Mouse (Mus musculus): ENCODE results near the gene Gm10273. TPM values are rescaled to one million over a fixed set of nuclear protein-coding genes. Genes with fewer than 3 reads are reported as not detected.

The Gm10273 gene
- polyA plus RNA-seq, 1 experiment from 2014 or later = not detected

DNA sequence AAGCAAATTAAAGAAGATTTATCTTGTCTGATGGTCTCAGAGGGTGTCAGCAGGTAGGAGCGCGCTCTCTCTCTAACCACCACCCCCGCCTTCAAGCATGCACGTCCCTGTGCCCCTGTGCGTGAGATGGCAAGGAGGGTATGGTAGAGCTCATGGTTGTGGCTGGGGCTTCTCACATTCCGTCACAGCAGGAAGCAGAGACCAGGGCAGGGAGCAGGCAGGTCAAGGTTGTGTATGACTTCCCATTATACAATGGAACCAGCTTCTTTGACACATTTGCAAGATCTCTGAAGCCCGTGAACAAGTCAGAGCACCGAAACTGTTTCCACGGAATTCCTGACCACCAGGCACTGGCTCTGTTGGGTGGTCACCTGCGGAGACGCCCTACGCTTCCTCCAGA, 14.8 kb downstream of the Gm10273 start:
- Histone ChIP-seq H3K27ac (replicated peaks) (no peak overlapping the region), H3K36me3 (no peaks in the 10 kb centered on the region), H3K4me1 (no peaks in the 10 kb centered on the region), H3K9me3 (no peaks in the 10 kb centered on the region), H3K4me2 (replicated peaks) (no peak overlapping the region), H3K4me3 (no peak overlapping the region), H3K9ac (replicated peaks) (no peak overlapping the region), H3K27me3 (no peaks in the 10 kb centered on the region)
- no peak for ATAC-seq (replicated peaks)
- 86% methylated on average over 12 of the region's 12 CpGs for WGBS

DNA sequence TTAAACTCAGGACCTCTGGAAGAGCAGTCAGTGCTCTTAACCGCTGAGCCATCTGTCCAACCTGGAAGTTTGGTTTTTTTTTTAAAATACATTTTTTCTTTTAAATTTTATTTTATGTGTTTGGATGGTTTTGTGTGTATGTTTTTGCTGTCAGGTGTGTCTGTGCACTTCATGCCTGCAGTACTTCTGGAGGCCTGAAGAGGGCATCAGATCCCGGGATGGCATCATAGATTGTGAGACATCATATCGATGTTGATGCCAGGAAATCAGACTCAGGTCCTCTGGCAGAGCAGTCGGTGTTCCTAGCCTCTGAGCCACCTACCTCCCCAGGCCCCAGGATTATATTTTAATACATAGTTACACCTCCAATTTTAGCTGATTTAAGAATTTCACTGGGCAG, 18.3 kb downstream of the Gm10273 start:
- no peak overlapping the region for H3K4me3 ChIP-seq
- H3K9ac ChIP-seq (replicated peaks) = no peak overlapping the region
- no peak for ATAC-seq (replicated peaks)
- no peaks in the 10 kb centered on the region for H3K4me1 ChIP-seq
- H3K27me3 ChIP-seq = no peaks in the 10 kb centered on the region
- H3K9me3 ChIP-seq = no peaks in the 10 kb centered on the region
- 91% methylated on average over 4 of the region's 4 CpGs for WGBS
- H3K36me3 ChIP-seq = no peaks in the 10 kb centered on the region
- no peak overlapping the region for H3K4me2 ChIP-seq (replicated peaks)
- no peak overlapping the region for H3K27ac ChIP-seq (replicated peaks)

DNA sequence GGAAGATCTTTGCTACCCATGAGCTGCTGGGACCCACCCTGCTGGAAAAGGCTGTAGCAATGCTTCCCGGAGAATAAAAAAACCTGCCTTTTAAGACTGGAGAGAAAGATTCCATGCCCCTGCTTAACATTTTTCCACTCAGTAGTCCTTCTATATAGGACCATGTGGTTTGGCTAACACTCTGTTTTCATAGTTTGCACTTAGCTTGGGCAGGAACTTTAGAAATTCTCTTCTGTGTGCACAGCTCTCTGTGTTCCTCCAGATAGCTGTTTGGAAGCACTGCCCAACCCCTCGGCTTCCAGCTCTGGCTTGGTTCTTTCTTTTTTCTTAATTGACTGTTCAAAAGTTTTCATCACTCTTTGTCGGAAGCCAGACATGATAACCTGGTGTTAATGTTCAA, 21.2 kb downstream of the Gm10273 start:
- Histone ChIP-seq H3K9me3 (no peaks in the 10 kb centered on the region), H3K4me2 (replicated peaks) (no peak overlapping the region), H3K4me3 (no peak overlapping the region), H3K27me3 (no peaks in the 10 kb centered on the region), H3K4me1 (no peaks in the 10 kb centered on the region), H3K9ac (replicated peaks) (no peak overlapping the region), H3K27ac (replicated peaks) (no peak overlapping the region), H3K36me3 (no peaks in the 10 kb centered on the region)
- ATAC-seq (replicated peaks) = no peak
- WGBS = 85% methylated on average over 3 of the region's 3 CpGs

GRCm38 (mm10) chr10:59419516-59419915, 24.1 kb downstream of the Gm10273 start:
- Histone ChIP-seq H3K4me2 (replicated peaks) (no peak overlapping the region), H3K4me1 (no peaks in the 10 kb centered on the region), H3K4me3 (no peak overlapping the region), H3K36me3 (no peaks in the 10 kb centered on the region), H3K27me3 (no peaks in the 10 kb centered on the region), H3K9me3 (no peaks in the 10 kb centered on the region), H3K27ac (replicated peaks) (no peak overlapping the region), H3K9ac (replicated peaks) (no peak overlapping the region)
- WGBS = 92% methylated on average over 4 of the region's 4 CpGs
- ATAC-seq (replicated peaks) = no peak

- Histone ChIP-seq H3K4me1 (no peaks in the 10 kb centered on the region), H3K9me3 (no peaks in the 10 kb centered on the region), H3K4me2 (replicated peaks) (no peak overlapping the region), H3K27ac (replicated peaks) (no peak overlapping the region), H3K9ac (replicated peaks) (no peak overlapping the region), H3K27me3 (no peaks in the 10 kb centered on the region), H3K4me3 (no peak overlapping the region), H3K36me3 (no peaks in the 10 kb centered on the region)
- no peak for ATAC-seq (replicated peaks)
- WGBS = 93% methylated on average over 3 of the region's 3 CpGs
These were observed 29.0 kb downstream of the Gm10273 start for GRCm38 (mm10) chr10:59424453-59424852.

DNA sequence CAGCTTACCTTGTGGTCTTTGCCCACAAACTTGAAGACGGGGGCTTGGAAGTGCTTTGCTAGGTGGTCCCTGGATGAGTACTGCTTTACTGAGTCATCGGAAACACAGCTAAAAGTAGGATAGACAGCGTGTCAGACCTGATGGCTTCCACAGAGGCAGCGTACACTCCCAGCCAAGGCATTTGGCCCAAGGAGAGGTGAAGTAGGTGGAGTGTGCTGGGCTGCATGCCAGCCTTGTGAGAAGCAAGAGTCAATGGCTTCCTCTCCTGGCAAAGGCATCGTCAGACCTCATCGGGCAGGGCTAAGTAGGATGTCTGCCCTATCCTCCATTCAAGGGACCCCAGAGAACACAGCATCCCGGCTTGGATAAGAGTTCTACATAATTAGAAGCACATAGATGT, 29.9 kb downstream of the Gm10273 start:
- no peaks in the 10 kb centered on the region for H3K9me3 ChIP-seq
- no peaks in the 10 kb centered on the region for H3K4me1 ChIP-seq
- H3K4me3 ChIP-seq = no peak overlapping the region
- H3K27ac ChIP-seq (replicated peaks) = no peak overlapping the region
- H3K27me3 ChIP-seq = no peaks in the 10 kb centered on the region
- no peak overlapping the region for H3K4me2 ChIP-seq (replicated peaks)
- 70% methylated on average over 7 of the region's 7 CpGs for WGBS
- no peak overlapping the region for H3K9ac ChIP-seq (replicated peaks)
- no peaks in the 10 kb centered on the region for H3K36me3 ChIP-seq
- no peak for ATAC-seq (replicated peaks)

GRCm38 (mm10) chr10:59426371-59426770, 30.9 kb downstream of the Gm10273 start:
- no peaks in the 10 kb centered on the region for H3K9me3 ChIP-seq
- H3K4me3 ChIP-seq = no peak overlapping the region
- no peak overlapping the region for H3K9ac ChIP-seq (replicated peaks)
- H3K27ac ChIP-seq (replicated peaks) = no peak overlapping the region
- WGBS = 95% methylated on average over 4 of the region's 4 CpGs
- no peaks in the 10 kb centered on the region for H3K36me3 ChIP-seq
- no peaks in the 10 kb centered on the region for H3K27me3 ChIP-seq
- ATAC-seq (replicated peaks) = no peak
- no peak overlapping the region for H3K4me2 ChIP-seq (replicated peaks)
- no peaks in the 10 kb centered on the region for H3K4me1 ChIP-seq

GRCm38 (mm10) chr10:59429448-59430135, 34.2 kb downstream of the Gm10273 start:
- Histone ChIP-seq H3K4me1 (no peaks in the 10 kb centered on the region), H3K4me3 (no peak overlapping the region), H3K4me2 (replicated peaks) (no peak overlapping the region), H3K9me3 (no peaks in the 10 kb centered on the region), H3K27ac (replicated peaks) (no peak overlapping the region), H3K9ac (replicated peaks) (no peak overlapping the region), H3K36me3 (no peaks in the 10 kb centered on the region), H3K27me3 (no peaks in the 10 kb centered on the region)
- no peak for ATAC-seq (replicated peaks)
- WGBS = 82% methylated on average over 16 of the region's 16 CpGs

GRCm38 (mm10) chr10:59430701-59431218, 35.3 kb downstream of the Gm10273 start:
- H3K4me2 ChIP-seq (replicated peaks) = no peak overlapping the region
- H3K9me3 ChIP-seq = no peaks in the 10 kb centered on the region
- ATAC-seq (replicated peaks) = no peak
- H3K27me3 ChIP-seq = no peaks in the 10 kb centered on the region
- H3K4me1 ChIP-seq = no peaks in the 10 kb centered on the region
- no peaks in the 10 kb centered on the region for H3K36me3 ChIP-seq
- H3K4me3 ChIP-seq = no peak overlapping the region
- H3K9ac ChIP-seq (replicated peaks) = no peak overlapping the region
- no peak overlapping the region for H3K27ac ChIP-seq (replicated peaks)
- 75% methylated on average over 6 of the region's 6 CpGs for WGBS

GRCm38 (mm10) chr10:59435746-59436145, 40.3 kb downstream of the Gm10273 start:
- Histone ChIP-seq H3K4me2 (replicated peaks) (no peak overlapping the region), H3K9me3 (no peaks in the 10 kb centered on the region), H3K27ac (replicated peaks) (no peak overlapping the region), H3K4me3 (no peak overlapping the region), H3K36me3 (no peaks in the 10 kb centered on the region), H3K4me1 (no peaks in the 10 kb centered on the region), H3K27me3 (no peaks in the 10 kb centered on the region), H3K9ac (replicated peaks) (no peak overlapping the region)
- 94% methylated on average over 18 of the region's 18 CpGs for WGBS
- ATAC-seq (replicated peaks) = no peak

GRCm38 (mm10) chr10:59438651-59439050, 43.2 kb downstream of the Gm10273 start:
- Histone ChIP-seq H3K9ac (replicated peaks) (no peak overlapping the region), H3K4me2 (replicated peaks) (no peak overlapping the region), H3K4me1 (no peaks in the 10 kb centered on the region), H3K27me3 (no peaks in the 10 kb centered on the region), H3K9me3 (no peaks in the 10 kb centered on the region), H3K27ac (replicated peaks) (no peak overlapping the region), H3K4me3 (no peak overlapping the region), H3K36me3 (no peaks in the 10 kb centered on the region)
- ATAC-seq (replicated peaks) = no peak
- WGBS = 94% methylated on average over 12 of the region's 12 CpGs

GRCm38 (mm10) chr10:59439508-59439931, 44.1 kb downstream of the Gm10273 start:
- Histone ChIP-seq H3K4me3 (no peak overlapping the region), H3K9ac (replicated peaks) (no peak overlapping the region), H3K4me2 (replicated peaks) (no peak overlapping the region), H3K27me3 (no peaks in the 10 kb centered on the region), H3K9me3 (no peaks in the 10 kb centered on the region), H3K4me1 (no peaks in the 10 kb centered on the region), H3K36me3 (no peaks in the 10 kb centered on the region), H3K27ac (replicated peaks) (no peak overlapping the region)
- no peak for ATAC-seq (replicated peaks)
- WGBS = 60% methylated on average over 5 of the region's 5 CpGs

- Histone ChIP-seq H3K27ac (replicated peaks) (no peak overlapping the region), H3K4me1 (no peaks in the 10 kb centered on the region), H3K9me3 (no peaks in the 10 kb centered on the region), H3K4me3 (no peak overlapping the region), H3K36me3 (no peaks in the 10 kb centered on the region), H3K27me3 (no peaks in the 10 kb centered on the region), H3K9ac (replicated peaks) (no peak overlapping the region), H3K4me2 (replicated peaks) (no peak overlapping the region)
- WGBS = 44% methylated on average over 6 of the region's 6 CpGs
- ATAC-seq (replicated peaks) = no peak
These were observed 44.7 kb downstream of the Gm10273 start for GRCm38 (mm10) chr10:59440177-59440576.

Measured in forebrain, embryonic 15.5 days (tissue).